Mouse (Mus musculus): ENCODE data around the gene Cntnap1. TPM values are rescaled to one million over a fixed set of nuclear protein-coding genes. Genes with fewer than 3 reads are reported as not detected.

Gene Cntnap1
- total and polyA plus RNA-seq, 2 experiments from 2014 or later = 3.2 to 15.0 TPM

GRCm38 (mm10) chr11:101174851-101175628 is 4.7 kb downstream of the Cntnap1 start, which contains the start of gene Ccr10:
Gene Ccr10, minus strand, starts transcription at chr11:101175443.
- ATAC-seq (ENCODE audit: low FRiP score) (no peak), DNase-seq (ENCODE audit: low spot score) (peak; percentile 70)
- H3K9me3 ChIP-seq (ENCODE audit: low read length) = no peaks in the 10 kb centered on the region
- H3K36me3 ChIP-seq (ENCODE audit: insufficient read depth, low read length) = no peaks in the 10 kb centered on the region
- TF ChIP-seq CTCF (IDR thresholded peaks at IDR 0.05) = peak; percentile 75
- 18% methylated on average over 14 of the region's 14 CpGs for WGBS
- peak within 1 kb of the TSS; percentile 67 for H3K27ac ChIP-seq (ENCODE audit: low read depth, low read length)
- H3K9ac ChIP-seq (replicated peaks; ENCODE audit: low read length, poor library complexity, severe bottlenecking) = peak within 1 kb of the TSS; percentile 66
- peak within 1 kb of the TSS; percentile 61 for H3K4me2 ChIP-seq (ENCODE audit: low read depth, low read length, poor library complexity, severe bottlenecking)
- H3K4me3 ChIP-seq (ENCODE audit: low read depth, low read length) = peak within 1 kb of the TSS; percentile 48
- H3K27me3 ChIP-seq (ENCODE audit: insufficient read depth, low read length) = 0 out of 2 replicates have a peak, but pooled peaks cover 7% of the 10 kb centered on the region
- peaks cover 26% of the 10 kb centered on the region for H3K4me1 ChIP-seq (ENCODE audit: insufficient read depth, low read length)

- no peaks in the 10 kb centered on the region for H3K36me3 ChIP-seq (ENCODE audit: insufficient read depth, low read length)
- H3K4me1 ChIP-seq (ENCODE audit: insufficient read depth, low read length) = peaks cover 26% of the 10 kb centered on the region
- no peak for ATAC-seq (ENCODE audit: low FRiP score)
- H3K9ac ChIP-seq (replicated peaks; ENCODE audit: low read length, poor library complexity, severe bottlenecking) = peak overlapping the region; percentile 66
- H3K9me3 ChIP-seq (ENCODE audit: low read length) = no peaks in the 10 kb centered on the region
- H3K27ac ChIP-seq (ENCODE audit: low read depth, low read length) = peak overlapping the region; percentile 67
- TF ChIP-seq CTCF (IDR thresholded peaks at IDR 0.05) = no peak
- H3K4me3 ChIP-seq (ENCODE audit: low read depth, low read length) = peak overlapping the region; percentile 48
- DNase-seq (ENCODE audit: low spot score) = peak; percentile 81
- H3K4me2 ChIP-seq (ENCODE audit: low read depth, low read length, poor library complexity, severe bottlenecking) = peak overlapping the region; percentile 53
- H3K27me3 ChIP-seq (ENCODE audit: insufficient read depth, low read length) = 0 out of 2 replicates have a peak, but pooled peaks cover 7% of the 10 kb centered on the region
- WGBS = 9% methylated on average over 11 of the region's 11 CpGs
Measured at GRCm38 (mm10) chr11:101175636-101176116, 5.4 kb downstream of the Cntnap1 start.

GRCm38 (mm10) chr11:101176117-101176691 is 5.9 kb downstream of the Cntnap1 start:
- peak; percentile 44 for TF ChIP-seq CTCF (IDR thresholded peaks at IDR 0.05)
- peak overlapping the region; percentile 53 for H3K4me2 ChIP-seq (ENCODE audit: low read depth, low read length, poor library complexity, severe bottlenecking)
- DNase-seq (ENCODE audit: low spot score) (peak; percentile 59), ATAC-seq (ENCODE audit: low FRiP score) (no peak)
- H3K9me3 ChIP-seq (ENCODE audit: low read length) = no peaks in the 10 kb centered on the region
- WGBS = under 1% methylated on average over 25 of the region's 25 CpGs
- H3K27ac ChIP-seq (ENCODE audit: low read depth, low read length) = peak overlapping the region; percentile 67
- peaks cover 26% of the 10 kb centered on the region for H3K4me1 ChIP-seq (ENCODE audit: insufficient read depth, low read length)
- H3K9ac ChIP-seq (replicated peaks; ENCODE audit: low read length, poor library complexity, severe bottlenecking) = peak overlapping the region; percentile 66
- no peaks in the 10 kb centered on the region for H3K36me3 ChIP-seq (ENCODE audit: insufficient read depth, low read length)
- 0 out of 2 replicates have a peak, but pooled peaks cover 7% of the 10 kb centered on the region for H3K27me3 ChIP-seq (ENCODE audit: insufficient read depth, low read length)
- peak overlapping the region; percentile 48 for H3K4me3 ChIP-seq (ENCODE audit: low read depth, low read length)

- DNase-seq (ENCODE audit: low spot score) (peak; percentile 87), ATAC-seq (ENCODE audit: low FRiP score) (peak; percentile 39; the same call in 1 of the 2 replicates)
- peak overlapping the region; percentile 66 for H3K9ac ChIP-seq (replicated peaks; ENCODE audit: low read length, poor library complexity, severe bottlenecking)
- WGBS = 20% methylated on average over 22 of the region's 22 CpGs
- 0 out of 2 replicates have a peak, but pooled peaks cover 7% of the 10 kb centered on the region for H3K27me3 ChIP-seq (ENCODE audit: insufficient read depth, low read length)
- peak; percentile 73 for TF ChIP-seq CTCF (IDR thresholded peaks at IDR 0.05)
- H3K4me2 ChIP-seq (ENCODE audit: low read depth, low read length, poor library complexity, severe bottlenecking) = peak overlapping the region; percentile 53
- H3K36me3 ChIP-seq (ENCODE audit: insufficient read depth, low read length) = peaks cover 3% of the 10 kb centered on the region; the same call in 1 of the 2 replicates
- H3K4me3 ChIP-seq (ENCODE audit: low read depth, low read length) = peak overlapping the region; percentile 48
- no peaks in the 10 kb centered on the region for H3K9me3 ChIP-seq (ENCODE audit: low read length)
- no peak overlapping the region; the same call in 1 of the 2 replicates for H3K27ac ChIP-seq (ENCODE audit: low read depth, low read length)
- peaks cover 20% of the 10 kb centered on the region for H3K4me1 ChIP-seq (ENCODE audit: insufficient read depth, low read length)
Measured at GRCm38 (mm10) chr11:101176933-101177773, 6.8 kb downstream of the Cntnap1 start.
